Mouse (Mus musculus) stomach, postnatal 0 days (tissue): ENCODE results near the gene Gsc.

Source experiments
- CTCF ChIP-seq: IDR thresholded peaks from 2 replicates; pipeline ENCODE4 v1.5.1; 2016; ENCODE audit warnings: antibody characterized with exemption, low read depth, mild to moderate bottlenecking, moderate library complexity
- EP300 ChIP-seq: optimal IDR thresholded peaks from 2 replicates; pipeline ENCODE3; 2016; ENCODE audit warnings: antibody characterized with exemption

DNA sequence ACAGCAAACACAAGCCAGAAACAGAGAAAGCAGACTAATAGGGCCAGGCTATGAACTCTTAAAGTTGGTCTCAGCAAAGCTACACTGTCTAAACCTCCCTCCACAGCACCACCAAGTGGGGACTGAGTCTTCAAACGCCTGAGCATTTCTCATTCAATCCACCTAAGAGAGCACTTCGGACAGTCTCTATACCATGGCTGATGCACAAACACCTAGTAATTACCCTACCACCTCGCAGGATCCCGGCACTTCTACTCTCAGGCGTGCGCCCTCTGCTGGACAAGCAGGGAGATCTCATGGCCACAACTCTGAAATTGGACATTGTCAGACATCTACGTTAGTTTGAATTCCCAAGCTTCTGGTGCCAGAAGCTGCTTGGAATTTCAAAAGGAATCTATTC is 46.2 kb downstream of the Gsc start:
- TF ChIP-seq CTCF (peak; percentile 86), EP300 (no peak)
